Mouse (Mus musculus): ENCODE measurements around the gene Snx11. TPM values are rescaled to one million over a fixed set of nuclear protein-coding genes. Genes with fewer than 3 reads are reported as not detected.

Gene Snx11
- total RNA-seq, 2 experiments from 2014 or later = 51.0 to 54.4 TPM

- DNase-seq = no peak
These were observed 15.4 kb downstream of the Snx11 start for GRCm38 (mm10) chr11:96761984-96762383.

DNA sequence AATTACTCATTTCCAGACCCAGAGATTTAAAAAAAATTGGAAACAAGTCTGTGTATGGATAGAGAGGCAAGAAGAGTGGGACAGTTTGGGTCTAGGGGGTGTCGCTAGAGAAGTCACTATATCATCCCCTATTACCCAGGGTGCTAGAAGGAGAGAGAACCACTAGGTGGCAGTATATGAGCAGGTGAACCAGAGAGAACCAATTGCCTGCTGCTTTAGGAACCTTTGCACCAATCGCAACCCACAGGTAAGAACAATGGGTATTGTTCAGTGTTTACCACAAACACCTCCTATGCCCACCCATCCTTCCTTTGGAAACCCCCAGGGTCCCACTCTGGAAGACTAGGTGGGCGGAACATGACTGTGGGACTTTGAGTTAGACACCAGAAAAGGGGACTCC, 17.3 kb downstream of the Snx11 start:
- no peak for DNase-seq

GRCm38 (mm10) chr11:96758402-96758801, 19.0 kb downstream of the Snx11 start:
- no peak for DNase-seq

- no peak for DNase-seq
These were observed 19.9 kb downstream of the Snx11 start for GRCm38 (mm10) chr11:96757421-96757820.

GRCm38 (mm10) chr11:96755298-96755697, 22.1 kb downstream of the Snx11 start:
- DNase-seq = no peak

DNA sequence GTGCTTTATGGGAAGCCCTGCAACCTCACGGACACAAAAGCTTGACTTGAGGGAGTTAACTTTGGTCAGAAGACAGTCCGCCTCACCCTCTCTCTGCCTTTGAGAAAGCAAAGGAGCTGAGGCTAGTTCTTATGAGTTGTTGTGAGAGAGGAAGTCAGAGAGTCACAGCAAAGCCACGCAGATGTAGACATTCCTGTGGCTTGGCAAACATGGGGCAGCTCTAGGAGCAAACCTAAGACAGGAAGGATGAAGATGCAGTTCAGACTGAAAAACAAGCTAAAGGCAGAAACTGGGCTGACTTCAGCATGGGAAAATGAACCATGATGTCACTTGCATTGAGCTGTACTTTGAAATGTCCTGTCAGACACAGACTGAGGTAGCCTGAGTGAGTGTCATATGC, 29.8 kb downstream of the Snx11 start:
- DNase-seq = no peak

GRCm38 (mm10) chr11:96746648-96747047, 30.7 kb downstream of the Snx11 start:
- DNase-seq = no peak

- DNase-seq = no peak
These were observed 33.5 kb downstream of the Snx11 start for GRCm38 (mm10) chr11:96743891-96744290.

GRCm38 (mm10) chr11:96743000-96743399, 34.4 kb downstream of the Snx11 start:
- DNase-seq = peak in 1 of 2 experiments; percentile 17

GRCm38 (mm10) chr11:96741995-96742394, 35.4 kb downstream of the Snx11 start:
- DNase-seq = peak in 1 of 2 experiments; percentile 44

GRCm38 (mm10) chr11:96740796-96741195, 36.6 kb downstream of the Snx11 start:
- DNase-seq = no peak

GRCm38 (mm10) chr11:96737673-96738471, 39.5 kb downstream of the Snx11 start:
- no peak for DNase-seq

DNA sequence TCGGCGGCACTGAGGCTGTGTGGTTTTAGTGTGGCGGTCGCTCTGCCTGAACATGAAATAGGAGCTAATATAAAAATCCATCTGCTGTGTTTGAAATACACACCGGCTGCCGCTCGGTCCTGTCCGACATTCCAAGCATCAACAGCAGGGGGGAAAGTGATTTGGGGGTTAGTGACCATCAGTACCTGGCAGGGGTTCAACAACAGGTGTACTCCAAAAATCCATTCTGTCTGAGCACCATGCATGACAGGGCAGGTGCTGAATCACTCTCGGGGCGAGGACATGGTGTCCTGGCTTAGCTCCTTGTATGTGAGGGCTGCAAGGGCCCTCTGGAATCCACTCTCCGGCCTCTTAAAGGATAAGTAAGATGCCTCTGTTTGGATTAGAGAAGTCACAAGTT, 41.0 kb downstream of the Snx11 start:
- no peak for DNase-seq

- DNase-seq = peak; percentile 41 to 55
These were observed 41.5 kb downstream of the Snx11 start for GRCm38 (mm10) chr11:96735908-96736307.

- no peak for DNase-seq
These were observed 44.7 kb downstream of the Snx11 start for GRCm38 (mm10) chr11:96732657-96733056.

DNA sequence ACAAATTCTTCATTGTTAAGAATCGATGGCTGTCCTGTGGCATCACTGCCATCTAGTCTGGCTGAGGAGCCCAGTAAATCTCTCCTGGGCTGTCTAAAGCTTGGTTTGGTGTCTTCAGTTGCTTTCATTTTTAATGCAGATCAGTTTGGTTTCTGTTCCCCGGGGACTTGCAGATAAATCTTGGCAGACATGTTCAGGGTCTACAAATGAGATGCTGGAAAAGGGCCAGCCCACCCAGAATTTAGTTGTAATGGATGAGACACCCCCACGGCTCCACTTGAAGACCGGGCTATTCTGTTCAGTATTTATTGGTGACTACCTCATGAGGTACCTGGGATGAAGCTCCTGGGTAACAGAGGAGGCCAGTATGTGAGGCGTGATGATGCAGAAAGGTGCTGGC, 47.0 kb downstream of the Snx11 start:
- no peak for DNase-seq

GRCm38 (mm10) chr11:96729462-96729861, 47.9 kb downstream of the Snx11 start:
- DNase-seq = no peak

- no peak for DNase-seq
These were observed 48.8 kb downstream of the Snx11 start for GRCm38 (mm10) chr11:96728577-96728976.

DNA sequence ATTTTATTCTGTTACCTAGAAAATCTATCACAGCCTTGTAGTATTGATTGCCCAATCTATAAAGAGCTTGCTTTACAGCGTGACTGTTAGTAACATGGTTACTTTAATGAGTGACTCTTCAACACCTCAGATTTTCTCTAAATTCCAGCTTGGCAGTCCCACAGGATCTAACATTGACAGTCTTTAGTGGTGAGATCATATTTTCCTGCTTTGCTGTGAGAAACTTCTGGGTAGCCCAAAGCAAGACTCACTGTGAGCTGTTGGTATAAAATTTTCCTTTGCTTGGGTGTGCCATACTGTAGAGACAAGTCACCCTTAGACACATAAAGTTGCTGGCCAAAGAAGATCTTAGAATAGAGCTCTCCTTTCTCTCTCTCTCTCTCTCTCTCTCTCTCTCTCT, 51.5 kb downstream of the Snx11 start:
- DNase-seq = no peak

DNA sequence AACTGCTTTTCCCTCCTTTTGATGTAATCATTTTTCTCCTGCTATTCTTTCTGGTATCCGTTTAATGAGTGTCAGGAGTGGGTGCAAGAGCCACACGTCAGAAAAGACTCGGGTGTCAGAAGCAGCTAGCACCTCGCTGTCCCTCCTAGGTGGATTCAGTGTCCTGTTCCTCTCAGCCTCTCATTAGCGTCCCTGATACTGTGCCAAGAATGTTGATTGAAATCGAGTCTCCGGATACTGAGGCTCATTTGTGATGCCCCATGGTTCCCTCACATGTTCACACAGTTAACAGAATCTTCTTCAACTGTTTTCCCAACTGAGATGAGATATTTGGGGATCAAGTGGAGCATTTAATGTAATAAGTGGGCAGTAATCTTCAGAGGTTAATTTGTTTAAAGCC, 58.8 kb downstream of the Snx11 start:
- DNase-seq = no peak

Measured in layer of hippocampus, postnatal 36 days (tissue).